Mouse (Mus musculus) limb, embryonic 11.5 days (tissue): ENCODE measurements around the gene Xrcc1. TPM values are rescaled to one million over a fixed set of nuclear protein-coding genes. Genes with fewer than 3 reads are reported as not detected.

Experiments
- ATAC-seq: fragments of 200-750 bp; cut with Nextera tagmentation; 2 replicates; pipeline ENCODE4 v1.8.0; 2017; ENCODE audit warnings: low read depth; ENCODE audit not compliant: insufficient number of reproducible peaks, low FRiP score, low TSS enrichment
- DNase-seq: peaks from one replicate; pipeline ENCODE4 v3.0.0-alpha.2; 2015; ENCODE audit warnings: low spot score
- H3K27ac ChIP-seq: fragments of 300-500 bp; sonication (generic); replicated peaks from 2 replicates; pipeline ENCODE4 v1.5.1; 2014; ENCODE audit warnings: low read depth, mild to moderate bottlenecking, low read length
- H3K27me3 ChIP-seq: fragments of 300-500 bp; sonication (generic); 2 replicates; pipeline ENCODE4 v1.6.1; 2014; ENCODE audit warnings: mild to moderate bottlenecking, low read length, mixed read lengths; ENCODE audit not compliant: control insufficient read depth, insufficient read depth
- H3K36me3 ChIP-seq: fragments of 300-500 bp; sonication (generic); 2 replicates; pipeline ENCODE4 v1.6.1; 2014; ENCODE audit warnings: mild to moderate bottlenecking, low read length, moderate library complexity, mixed read lengths; ENCODE audit not compliant: control insufficient read depth, insufficient read depth
- H3K4me1 ChIP-seq: fragments of 300-500 bp; sonication (generic); 2 replicates; pipeline ENCODE4 v1.6.1; 2014; ENCODE audit warnings: low read length, mixed read lengths; ENCODE audit not compliant: control insufficient read depth, insufficient read depth
- H3K4me2 ChIP-seq: fragments of 300-500 bp; sonication (generic); 2 replicates; pipeline ENCODE4 v1.6.1; 2014; ENCODE audit warnings: low read depth, mild to moderate bottlenecking, moderate library complexity; ENCODE audit not compliant: severe bottlenecking
- H3K4me3 ChIP-seq: fragments of 300-500 bp; sonication (generic); 2 replicates; pipeline ENCODE4 v1.5.1; 2014; ENCODE audit warnings: low read depth, low read length
- H3K9ac ChIP-seq: fragments of 300-500 bp; sonication (generic); 2 replicates; pipeline ENCODE4 v1.6.1; 2014; ENCODE audit warnings: mild to moderate bottlenecking, low read length
- H3K9me3 ChIP-seq: fragments of 300-500 bp; sonication (generic); 2 replicates; pipeline ENCODE4 v1.6.1; 2016; ENCODE audit warnings: low read length; ENCODE audit not compliant: control insufficient read depth
- WGBS: fragments of 180-500 bp; shearing (Covaris S2); extraction: QIAGEN DNeasy Blood & Tissue Kit; methylation state at CpG from one replicate; pipeline ENCODE4 v1.1.7; 2014; 5-methylcytosine and 5-hydroxymethylcytosine counted together
- polyA plus RNA-seq: library from polyadenylated mRNA; unstranded; fragments of >200 nt; fragmentation: Nextera tagmentation; extraction: Ambion mirVana; gene quantifications from 2 replicates; pipeline ENCODE4 v1.2.1, GENCODE M21; 2014

Gene Xrcc1
- polyA plus RNA-seq, 1 experiment from 2014 or later: 141 TPM

GRCm38 (mm10) chr7:24563837-24564206 is 17.7 kb downstream of the Xrcc1 start:
- DNase-seq (no peak), ATAC-seq (no peak)
- Histone ChIP-seq H3K4me2 (no peak overlapping the region), H3K27ac (no peak overlapping the region), H3K27me3 (no peaks in the 10 kb centered on the region), H3K4me3 (no peak overlapping the region), H3K4me1 (no peaks in the 10 kb centered on the region), H3K9ac (no peak overlapping the region), H3K36me3 (peaks cover 17% of the 10 kb centered on the region), H3K9me3 (no peaks in the 10 kb centered on the region)
- 84% methylated on average over 4 of the region's 4 CpGs for WGBS

- Histone ChIP-seq H3K4me1 (no peaks in the 10 kb centered on the region), H3K9ac (no peak overlapping the region), H3K4me3 (no peak overlapping the region), H3K4me2 (no peak overlapping the region), H3K9me3 (no peaks in the 10 kb centered on the region), H3K27me3 (no peaks in the 10 kb centered on the region), H3K27ac (no peak overlapping the region), H3K36me3 (peaks cover 18% of the 10 kb centered on the region)
- DNase-seq (peak; percentile 81), ATAC-seq (no peak)
- 68% methylated on average over 6 of the region's 6 CpGs for WGBS
Measured at GRCm38 (mm10) chr7:24564607-24565265, 18.6 kb downstream of the Xrcc1 start.

GRCm38 (mm10) chr7:24565627-24566026 is 19.5 kb downstream of the Xrcc1 start:
- Histone ChIP-seq H3K4me2 (no peak overlapping the region), H3K9ac (no peak overlapping the region), H3K9me3 (no peaks in the 10 kb centered on the region), H3K4me1 (no peaks in the 10 kb centered on the region), H3K4me3 (no peak overlapping the region), H3K27me3 (no peaks in the 10 kb centered on the region), H3K36me3 (peaks cover 22% of the 10 kb centered on the region), H3K27ac (no peak overlapping the region)
- no peak for DNase-seq
- WGBS: 95% methylated on average over 11 of the region's 11 CpGs
- no peak for ATAC-seq

GRCm38 (mm10) chr7:24566206-24566605 is 20.1 kb downstream of the Xrcc1 start:
- no peak for ATAC-seq

GRCm38 (mm10) chr7:24568512-24568911 is 22.4 kb downstream of the Xrcc1 start:
- no peak overlapping the region for H3K4me2 ChIP-seq
- no peaks in the 10 kb centered on the region for H3K4me1 ChIP-seq
- no peak overlapping the region for H3K27ac ChIP-seq
- no peak overlapping the region for H3K9ac ChIP-seq
- H3K9me3 ChIP-seq: no peaks in the 10 kb centered on the region
- H3K36me3 ChIP-seq: peaks cover 33% of the 10 kb centered on the region
- ATAC-seq: no peak
- WGBS: 85% methylated on average over 4 of the region's 4 CpGs
- H3K27me3 ChIP-seq: no peaks in the 10 kb centered on the region
- DNase-seq: no peak
- H3K4me3 ChIP-seq: no peak overlapping the region

More at GRCm38 (mm10) chr7:24566206-24566605, 20.1 kb downstream of the Xrcc1 start:
- H3K9ac ChIP-seq: no peak overlapping the region
- no peak overlapping the region for H3K27ac ChIP-seq
- no peaks in the 10 kb centered on the region for H3K9me3 ChIP-seq
- H3K4me1 ChIP-seq: no peaks in the 10 kb centered on the region
- H3K4me3 ChIP-seq: no peak overlapping the region
- no peak for DNase-seq
- peaks cover 23% of the 10 kb centered on the region for H3K36me3 ChIP-seq
- WGBS: 95% methylated on average over 9 of the region's 9 CpGs
- H3K4me2 ChIP-seq: no peak overlapping the region
- H3K27me3 ChIP-seq: no peaks in the 10 kb centered on the region

GRCm38 (mm10) chr7:24571071-24571470 is 25.0 kb downstream of the Xrcc1 start:
- no peaks in the 10 kb centered on the region for H3K27me3 ChIP-seq
- WGBS: 85% methylated on average over 4 of the region's 4 CpGs

GRCm38 (mm10) chr7:24572455-24572854 is 26.4 kb downstream of the Xrcc1 start:
- Histone ChIP-seq H3K4me1 (no peaks in the 10 kb centered on the region), H3K36me3 (peaks cover 23% of the 10 kb centered on the region), H3K27me3 (no peaks in the 10 kb centered on the region), H3K9ac (no peak overlapping the region), H3K4me3 (no peak overlapping the region), H3K27ac (no peak overlapping the region), H3K4me2 (no peak overlapping the region), H3K9me3 (no peaks in the 10 kb centered on the region)
- DNase-seq (no peak), ATAC-seq (no peak)
- WGBS: 56% methylated on average over 5 of the region's 5 CpGs

More at GRCm38 (mm10) chr7:24571071-24571470, 25.0 kb downstream of the Xrcc1 start:
- Histone ChIP-seq H3K27ac (no peak overlapping the region), H3K4me1 (no peaks in the 10 kb centered on the region), H3K9ac (no peak overlapping the region), H3K4me3 (no peak overlapping the region), H3K9me3 (no peaks in the 10 kb centered on the region), H3K4me2 (no peak overlapping the region), H3K36me3 (peaks cover 30% of the 10 kb centered on the region)
- ATAC-seq (no peak), DNase-seq (no peak)

GRCm38 (mm10) chr7:24574224-24574796 is 28.2 kb downstream of the Xrcc1 start:
- Histone ChIP-seq H3K9me3 (no peaks in the 10 kb centered on the region), H3K27me3 (no peaks in the 10 kb centered on the region), H3K36me3 (peaks cover 16% of the 10 kb centered on the region), H3K4me2 (no peak overlapping the region), H3K9ac (no peak overlapping the region), H3K4me3 (no peak overlapping the region), H3K4me1 (no peaks in the 10 kb centered on the region), H3K27ac (no peak overlapping the region)
- ATAC-seq (no peak), DNase-seq (no peak)
- 66% methylated on average over 12 of the region's 12 CpGs for WGBS
